ENCODE assay signal across 8 mouse cellular contexts in the genomic region with DNA sequence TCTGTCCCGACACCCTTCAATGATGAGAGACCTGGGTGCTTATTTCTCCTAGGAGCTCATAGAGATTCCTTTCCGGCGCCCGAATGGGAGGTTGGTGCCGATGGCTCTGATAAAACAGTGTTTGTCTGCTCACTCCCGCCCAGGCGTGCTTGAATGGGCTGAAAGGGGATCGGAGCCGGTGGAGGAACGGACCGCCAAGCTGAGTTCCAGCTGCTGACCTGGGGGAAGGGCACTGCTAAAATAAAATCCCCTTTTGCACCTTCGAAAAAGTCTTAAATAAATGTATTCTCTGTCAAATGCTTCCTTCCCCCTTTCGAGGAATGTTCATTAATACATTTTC. TPM values are rescaled to one million over a fixed set of nuclear protein-coding genes. Genes with fewer than 3 reads are reported as not detected.
A peak's percentile ranks its signal among the peaks of the same experiment; 100 is the strongest.
DNase-seq lines count a peak whose midpoint lies in the region; ATAC-seq lines count a peak whose summit lies in the region.

No protein-coding gene starts in this region.

- peak overlapping the region; percentile 65 for H3K27ac ChIP-seq in kidney, embryonic 14.5 days (ENCODE audit: low read depth, low read length)
- H3K27ac ChIP-seq in brown adipose tissue, adult 24 weeks (replicated peaks; ENCODE audit: low read depth, low read length) = peak overlapping the region; percentile 56
- H3K27ac ChIP-seq in hindbrain, embryonic 15.5 days (replicated peaks) = peak overlapping the region; percentile 95
- H3K27ac ChIP-seq in midbrain, embryonic 13.5 days = peak overlapping the region; percentile 81

- no peaks in the 10 kb centered on the region for H3K9me3 ChIP-seq in kidney, embryonic 14.5 days (ENCODE audit: control insufficient read depth, low read length)
- no peaks in the 10 kb centered on the region for H3K9me3 ChIP-seq in hindbrain, embryonic 15.5 days
- no peaks in the 10 kb centered on the region for H3K9me3 ChIP-seq in midbrain, embryonic 13.5 days

- H3K4me3 ChIP-seq in kidney, embryonic 14.5 days (ENCODE audit: low read length) = peak overlapping the region; percentile 95
- H3K4me3 ChIP-seq in brown adipose tissue, adult 24 weeks (ENCODE audit: insufficient read depth, low read depth, low read length) = peak overlapping the region; percentile 64
- H3K4me3 ChIP-seq in hindbrain, embryonic 15.5 days = peak overlapping the region; percentile 62
- H3K4me3 ChIP-seq in midbrain, embryonic 13.5 days (replicated peaks) = peak overlapping the region; percentile 94

- no peak for DNase-seq in kidney, adult 18-20 months
- no peak for DNase-seq in natural killer cell, adult 2 months (ENCODE audit: low spot score in 2 of 2)
- no peak for DNase-seq in embryo, embryonic 10.5 days (ENCODE audit: low spot score)

- 7% methylated on average over 13 of the region's 13 CpGs for WGBS in kidney, embryonic 14.5 days
- WGBS in hindbrain, embryonic 15.5 days = 10% methylated on average over 13 of the region's 13 CpGs
- WGBS in midbrain, embryonic 13.5 days = 8% methylated on average over 13 of the region's 13 CpGs

- ATAC-seq in kidney, embryonic 14.5 days (ENCODE audit: low FRiP score, low TSS enrichment) = peak; percentile 41
- peak; percentile 31; the same call in 1 of the 2 replicates for ATAC-seq in hindbrain, embryonic 15.5 days (ENCODE audit: low FRiP score, low read depth)
- peak; percentile 53 for ATAC-seq in midbrain, embryonic 13.5 days
- ATAC-seq in monocyte, adult 5-6 weeks (replicated peaks; ENCODE audit: insufficient number of reproducible peaks, low FRiP score, low TSS enrichment, poor library complexity, severe bottlenecking) = no peak

- no peaks in the 10 kb centered on the region for H3K27me3 ChIP-seq in kidney, embryonic 14.5 days (ENCODE audit: control insufficient read depth, insufficient read depth, low read length)
- no peaks in the 10 kb centered on the region for H3K27me3 ChIP-seq in hindbrain, embryonic 15.5 days
- no peaks in the 10 kb centered on the region for H3K27me3 ChIP-seq in midbrain, embryonic 13.5 days

- peak overlapping the region; percentile 60 for H3K9ac ChIP-seq in kidney, embryonic 14.5 days (ENCODE audit: low read depth, low read length)
- H3K9ac ChIP-seq in hindbrain, embryonic 15.5 days = peak overlapping the region; percentile 78
- H3K9ac ChIP-seq in midbrain, embryonic 13.5 days (replicated peaks) = peak overlapping the region; percentile 61

- H3K4me2 ChIP-seq in kidney, embryonic 14.5 days (replicated peaks; ENCODE audit: low read depth, low read length) = peak overlapping the region; percentile 53
- peak overlapping the region; percentile 63 for H3K4me2 ChIP-seq in hindbrain, embryonic 15.5 days
- H3K4me2 ChIP-seq in midbrain, embryonic 13.5 days (replicated peaks) = peak overlapping the region; percentile 59

- H3K4me1 ChIP-seq in kidney, embryonic 14.5 days (ENCODE audit: control insufficient read depth, insufficient read depth, low read length) = peaks cover 25% of the 10 kb centered on the region
- H3K4me1 ChIP-seq in brown adipose tissue, adult 24 weeks (ENCODE audit: control insufficient read depth, insufficient read depth, insufficient read length, low read length) = peaks cover 6% of the 10 kb centered on the region; the same call in 1 of the 2 replicates
- peaks cover 57% of the 10 kb centered on the region for H3K4me1 ChIP-seq in hindbrain, embryonic 15.5 days (replicated peaks)
- H3K4me1 ChIP-seq in midbrain, embryonic 13.5 days (replicated peaks) = peaks cover 58% of the 10 kb centered on the region

- peaks cover 31% of the 10 kb centered on the region for H3K36me3 ChIP-seq in kidney, embryonic 14.5 days (ENCODE audit: control insufficient read depth, insufficient read depth, low read length)
- peaks cover 22% of the 10 kb centered on the region for H3K36me3 ChIP-seq in hindbrain, embryonic 15.5 days
- H3K36me3 ChIP-seq in midbrain, embryonic 13.5 days = peaks cover 22% of the 10 kb centered on the region

RNA-seq across cellular contexts. Expression of gene Sf3b2, which starts 0.5 kb away (rescaled TPM):
- polyA plus RNA-seq in kidney, embryonic 14.5 days (2014; fragmentation: Nextera tagmentation; extraction: Ambion mirVana) = 293 and 384 TPM in 2 replicates
- polyA plus RNA-seq in brown adipose tissue, adult 24 weeks (2012; ENCODE audit: insufficient read depth, insufficient read length, missing spikeins) = 58.7 and 72.0 TPM in 2 replicates
- 312 and 338 TPM in 2 replicates for polyA plus RNA-seq in hindbrain, embryonic 15.5 days (2015; fragmentation: Nextera tagmentation; extraction: Ambion mirVana)
- polyA plus RNA-seq in midbrain, embryonic 13.5 days (2015; fragmentation: Nextera tagmentation; extraction: Ambion mirVana) = 399 and 419 TPM in 2 replicates
- total RNA-seq in monocyte, adult 5-6 weeks (2017) = 229 to 250 TPM (median 247 TPM) in 3 replicates

RNA-seq across cellular contexts. Expression of gene Gal3st3, which starts 2.4 kb away (rescaled TPM):
- 2.9 and 4.4 TPM in 2 replicates for polyA plus RNA-seq in kidney, embryonic 14.5 days (2014; fragmentation: Nextera tagmentation; extraction: Ambion mirVana)
- not detected in 2 replicates for polyA plus RNA-seq in brown adipose tissue, adult 24 weeks (2012; ENCODE audit: insufficient read depth, insufficient read length, missing spikeins)
- polyA plus RNA-seq in hindbrain, embryonic 15.5 days (2015; fragmentation: Nextera tagmentation; extraction: Ambion mirVana) = 40.4 and 48.8 TPM in 2 replicates
- 29.3 and 33.6 TPM in 2 replicates for polyA plus RNA-seq in midbrain, embryonic 13.5 days (2015; fragmentation: Nextera tagmentation; extraction: Ambion mirVana)
- not detected in 3 replicates for total RNA-seq in monocyte, adult 5-6 weeks (2017)

RNA-seq across cellular contexts. Expression of gene Pacs1, which starts 22.8 kb away (rescaled TPM):
- 17.6 and 30.4 TPM in 2 replicates for polyA plus RNA-seq in kidney, embryonic 14.5 days (2014; fragmentation: Nextera tagmentation; extraction: Ambion mirVana)
- 4.4 and 6.8 TPM in 2 replicates for polyA plus RNA-seq in brown adipose tissue, adult 24 weeks (2012; ENCODE audit: insufficient read depth, insufficient read length, missing spikeins)
- 47.4 and 58.3 TPM in 2 replicates for polyA plus RNA-seq in hindbrain, embryonic 15.5 days (2015; fragmentation: Nextera tagmentation; extraction: Ambion mirVana)
- polyA plus RNA-seq in midbrain, embryonic 13.5 days (2015; fragmentation: Nextera tagmentation; extraction: Ambion mirVana) = 31.5 and 32.0 TPM in 2 replicates
- 11.1 to 32.0 TPM (median 19.2 TPM) in 3 replicates for total RNA-seq in monocyte, adult 5-6 weeks (2017)

RNA-seq across cellular contexts. Expression of gene Catsper1, which starts 39.8 kb away (rescaled TPM):
- polyA plus RNA-seq in kidney, embryonic 14.5 days (2014; fragmentation: Nextera tagmentation; extraction: Ambion mirVana) = not detected in 2 replicates
- not detected in 2 replicates for polyA plus RNA-seq in brown adipose tissue, adult 24 weeks (2012; ENCODE audit: insufficient read depth, insufficient read length, missing spikeins)
- not detected in 2 replicates for polyA plus RNA-seq in hindbrain, embryonic 15.5 days (2015; fragmentation: Nextera tagmentation; extraction: Ambion mirVana)
- polyA plus RNA-seq in midbrain, embryonic 13.5 days (2015; fragmentation: Nextera tagmentation; extraction: Ambion mirVana) = not detected in 2 replicates
- total RNA-seq in monocyte, adult 5-6 weeks (2017) = not detected in 3 replicates

RNA-seq across cellular contexts. Expression of gene Cst6, which starts 53.7 kb away (rescaled TPM):
- polyA plus RNA-seq in kidney, embryonic 14.5 days (2014; fragmentation: Nextera tagmentation; extraction: Ambion mirVana) = 1.3 TPM in 1 of 2 replicates, not detected in the other
- polyA plus RNA-seq in brown adipose tissue, adult 24 weeks (2012; ENCODE audit: insufficient read depth, insufficient read length, missing spikeins) = 4.3 and 5.6 TPM in 2 replicates
- 8.5 and 9.5 TPM in 2 replicates for polyA plus RNA-seq in hindbrain, embryonic 15.5 days (2015; fragmentation: Nextera tagmentation; extraction: Ambion mirVana)
- 4.5 and 5.8 TPM in 2 replicates for polyA plus RNA-seq in midbrain, embryonic 13.5 days (2015; fragmentation: Nextera tagmentation; extraction: Ambion mirVana)
- total RNA-seq in monocyte, adult 5-6 weeks (2017) = 1.1 TPM in 1 of 3 replicates, not detected in the others
